Comparison of ENCODE assay signal across 9 mouse cellular contexts in the genomic region with DNA sequence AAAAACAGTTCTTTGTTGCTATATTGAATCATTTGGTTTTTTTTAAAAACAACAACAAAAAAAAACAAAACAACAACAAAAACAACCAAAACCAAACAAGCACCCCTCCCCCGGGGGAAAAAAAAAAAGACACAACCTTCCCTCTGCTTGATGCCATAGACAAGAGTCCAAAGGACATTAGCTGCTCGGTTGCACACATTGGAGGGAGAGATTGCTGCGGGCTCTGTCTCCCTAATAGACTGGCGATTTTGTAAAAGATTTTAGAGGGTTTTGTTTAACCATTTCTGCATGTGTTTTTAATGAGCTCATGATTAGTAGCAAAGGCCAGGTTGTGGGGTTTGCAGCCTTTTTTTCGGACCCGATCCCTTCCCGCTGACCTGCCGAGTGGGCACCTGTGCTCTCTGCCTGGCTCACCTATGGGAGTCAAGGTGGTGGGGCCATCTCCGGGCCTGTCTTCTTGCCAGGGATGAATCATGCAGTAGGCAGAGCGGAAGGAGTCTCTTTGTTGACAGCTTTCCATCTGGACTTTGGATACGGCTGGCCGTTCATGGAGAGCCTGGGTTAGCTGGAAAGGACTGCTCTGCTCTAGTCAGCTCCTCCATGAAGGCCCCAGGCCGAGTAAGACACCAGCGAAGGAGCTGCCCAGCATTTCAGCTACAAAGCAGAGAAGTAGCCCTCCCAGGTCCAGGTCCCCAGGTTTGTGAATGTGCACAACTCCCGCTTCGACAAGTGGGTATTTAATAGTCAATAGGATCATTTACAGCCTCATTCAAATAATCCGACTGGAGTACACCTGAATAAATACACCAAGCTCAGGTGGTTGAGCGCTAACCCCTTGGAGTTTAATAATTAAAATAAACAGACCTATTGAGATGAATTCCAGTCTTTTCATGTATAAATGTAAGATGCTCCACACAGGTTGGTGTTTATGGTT. TPM values are rescaled to one million over a fixed set of nuclear protein-coding genes. Genes with fewer than 3 reads are reported as not detected.
DNase-seq lines count a peak whose midpoint lies in the region; ATAC-seq lines count a peak whose summit lies in the region.
"Had no signal": no experiment of that assay in that cellular context is flagged by ENCODE, and none has a peak within 500 bp of the region (broad histone marks: within the 10 kb centered on the region; RNA-seq: fewer than 3 reads in every experiment).

No protein-coding gene starts in this region.

- peak; percentile 47; the same call in 1 of the 2 replicates for ATAC-seq in hindbrain, embryonic 12.5 days (ENCODE audit: low FRiP score)
- ATAC-seq in hindbrain, embryonic 14.5 days (ENCODE audit: low FRiP score) = no peak
- ATAC-seq in intestine, embryonic 14.5 days (replicated peaks; ENCODE audit: low FRiP score, low TSS enrichment, low read depth) = 0 out of 2 replicates have a peak, but pooled peaks have one; percentile 24
- ATAC-seq in liver, embryonic 11.5 days (replicated peaks; ENCODE audit: low FRiP score) = peak; percentile 37; the same call in 1 of the 2 replicates

- no peaks in the 10 kb centered on the region for H3K36me3 ChIP-seq in hindbrain, embryonic 12.5 days
- H3K36me3 ChIP-seq in hindbrain, embryonic 14.5 days (replicated peaks; ENCODE audit: control insufficient read depth, insufficient read depth) = no peaks in the 10 kb centered on the region
- no peaks in the 10 kb centered on the region for H3K36me3 ChIP-seq in intestine, embryonic 14.5 days (ENCODE audit: control insufficient read depth, insufficient read depth, low read length)
- H3K36me3 ChIP-seq in liver, embryonic 11.5 days (ENCODE audit: control insufficient read depth, insufficient read depth, low read length) = no peaks in the 10 kb centered on the region
- H3K36me3 ChIP-seq: liver, embryonic 15.5 days had no signal

- DNase-seq in hindbrain, embryonic 14.5 days (ENCODE audit: low spot score) = no peak
- DNase-seq in cerebellum, postnatal 36 days = peak; percentile 92 to 93
- DNase-seq in intestine, embryonic 14.5 days (ENCODE audit: low spot score) = no peak
- DNase-seq in liver, embryonic 11.5 days (ENCODE audit: low spot score) = no peak
- DNase-seq in gastrocnemius, adult 18-20 months (ENCODE audit: low spot score) = no peak
- DNase-seq in embryo, embryonic 10.5 days (ENCODE audit: low spot score) = no peak
- DNase-seq in heart, postnatal 4 days = no peak

- H3K27me3 ChIP-seq in hindbrain, embryonic 12.5 days = no peaks in the 10 kb centered on the region
- no peaks in the 10 kb centered on the region for H3K27me3 ChIP-seq in hindbrain, embryonic 14.5 days (ENCODE audit: control insufficient read depth, insufficient read depth, low read length)
- no peaks in the 10 kb centered on the region for H3K27me3 ChIP-seq in intestine, embryonic 14.5 days (replicated peaks; ENCODE audit: control insufficient read depth, insufficient read depth, low read length)
- H3K27me3 ChIP-seq in liver, embryonic 11.5 days (replicated peaks; ENCODE audit: control insufficient read depth, insufficient read depth, low read length) = no peaks in the 10 kb centered on the region
- H3K27me3 ChIP-seq: liver, embryonic 15.5 days had no signal

- WGBS in hindbrain, embryonic 12.5 days = 58% methylated on average over 18 of the region's 18 CpGs
- WGBS in hindbrain, embryonic 14.5 days = 57% methylated on average over 18 of the region's 18 CpGs
- 74% methylated on average over 18 of the region's 18 CpGs for WGBS in intestine, embryonic 14.5 days
- 82% methylated on average over 18 of the region's 18 CpGs for WGBS in liver, embryonic 11.5 days

- peaks cover 16% of the 10 kb centered on the region for H3K4me1 ChIP-seq in hindbrain, embryonic 12.5 days
- H3K4me1 ChIP-seq in hindbrain, embryonic 14.5 days (replicated peaks; ENCODE audit: control insufficient read depth, insufficient read depth, low read length) = no peaks in the 10 kb centered on the region
- H3K4me1 ChIP-seq in intestine, embryonic 14.5 days (replicated peaks; ENCODE audit: control insufficient read depth, insufficient read depth, low read length) = no peaks in the 10 kb centered on the region
- H3K4me1 ChIP-seq in liver, embryonic 11.5 days (replicated peaks; ENCODE audit: control insufficient read depth, insufficient read depth, low read length) = no peaks in the 10 kb centered on the region
- H3K4me1 ChIP-seq: liver, embryonic 15.5 days had no signal

- H3K27ac ChIP-seq in hindbrain, embryonic 12.5 days = no peak overlapping the region
- no peak overlapping the region for H3K27ac ChIP-seq in hindbrain, embryonic 14.5 days
- H3K27ac ChIP-seq in intestine, embryonic 14.5 days (ENCODE audit: low read depth) = no peak overlapping the region
- H3K27ac ChIP-seq in liver, embryonic 11.5 days (ENCODE audit: low read depth, low read length) = no peak overlapping the region
- H3K27ac ChIP-seq: liver, embryonic 15.5 days had no signal

- no peak overlapping the region for H3K9ac ChIP-seq in hindbrain, embryonic 12.5 days
- no peak overlapping the region for H3K9ac ChIP-seq in hindbrain, embryonic 14.5 days
- no peak overlapping the region for H3K9ac ChIP-seq in intestine, embryonic 14.5 days (ENCODE audit: low read length)
- no peak overlapping the region for H3K9ac ChIP-seq in liver, embryonic 11.5 days (ENCODE audit: low read depth, low read length)
- H3K9ac ChIP-seq: liver, embryonic 15.5 days had no signal

- H3K9me3 ChIP-seq in hindbrain, embryonic 12.5 days (replicated peaks) = no peaks in the 10 kb centered on the region
- H3K9me3 ChIP-seq in hindbrain, embryonic 14.5 days (ENCODE audit: control insufficient read depth, low read length) = no peaks in the 10 kb centered on the region
- H3K9me3 ChIP-seq in intestine, embryonic 14.5 days (ENCODE audit: control insufficient read depth, low read length) = no peaks in the 10 kb centered on the region
- no peaks in the 10 kb centered on the region for H3K9me3 ChIP-seq in liver, embryonic 11.5 days (ENCODE audit: control insufficient read depth, low read length)
- H3K9me3 ChIP-seq: liver, embryonic 15.5 days had no signal

- H3K4me2 ChIP-seq in hindbrain, embryonic 12.5 days (replicated peaks) = no peak overlapping the region
- H3K4me2 ChIP-seq in hindbrain, embryonic 14.5 days (replicated peaks) = no peak overlapping the region
- no peak overlapping the region for H3K4me2 ChIP-seq in intestine, embryonic 14.5 days (ENCODE audit: low read length)
- no peak overlapping the region for H3K4me2 ChIP-seq in liver, embryonic 11.5 days
- H3K4me2 ChIP-seq: liver, embryonic 15.5 days had no signal

- H3K4me3 ChIP-seq in hindbrain, embryonic 12.5 days = no peak overlapping the region
- no peak overlapping the region for H3K4me3 ChIP-seq in hindbrain, embryonic 14.5 days (replicated peaks; ENCODE audit: low read length)
- no peak overlapping the region for H3K4me3 ChIP-seq in intestine, embryonic 14.5 days (ENCODE audit: low read depth, low read length)
- no peak overlapping the region for H3K4me3 ChIP-seq in liver, embryonic 11.5 days (ENCODE audit: low read depth, low read length)
- H3K4me3 ChIP-seq: liver, embryonic 15.5 days had no signal

RNA-seq across cellular contexts. Expression of a gene that starts 16.6 kb away (rescaled TPM):
- 10.0 and 10.8 TPM in 2 replicates for polyA plus RNA-seq in hindbrain, embryonic 12.5 days (2016; fragmentation: Nextera tagmentation; extraction: Ambion mirVana)
- polyA plus RNA-seq in hindbrain, embryonic 14.5 days (2014; fragmentation: Nextera tagmentation; extraction: Ambion mirVana) = 8.2 and 9.0 TPM in 2 replicates
- 2.9 and 4.7 TPM in 2 replicates for polyA plus RNA-seq in intestine, embryonic 14.5 days (2014; fragmentation: Nextera tagmentation; extraction: Ambion mirVana)
- polyA plus RNA-seq in liver, embryonic 11.5 days (2014; fragmentation: Nextera tagmentation; extraction: Ambion mirVana) = 1.5 and 2.4 TPM in 2 replicates
- total RNA-seq in gastrocnemius, adult 18-20 months (2021) = 100 to 1,000 TPM; 107 to 125 TPM
- total RNA-seq in heart, postnatal 4 days (2021) = 10 to 100 TPM; 44.2 to 49.7 TPM

Comparison
In these comparisons a context has a peak if more than half of its experiments do, and no peak if none do; other contexts are left out.
1. DNase-seq: peak in cerebellum, postnatal 36 days (2 of 2); none in hindbrain, embryonic 14.5 days (single experiment), intestine, embryonic 14.5 days (single experiment), liver, embryonic 11.5 days (single experiment), gastrocnemius, adult 18-20 months (single experiment), embryo, embryonic 10.5 days (single experiment) and heart, postnatal 4 days (single experiment).